Mouse (Mus musculus): ENCODE data around the gene Spc25.

Gene Spc25

GRCm38 (mm10) chr2:69175296-69175695 lies 30.7 kb downstream of the Spc25 start:
- no peak for DNase-seq

- DNase-seq: no peak
Observed at GRCm38 (mm10) chr2:69170395-69171077, 35.5 kb downstream of the Spc25 start.

DNA sequence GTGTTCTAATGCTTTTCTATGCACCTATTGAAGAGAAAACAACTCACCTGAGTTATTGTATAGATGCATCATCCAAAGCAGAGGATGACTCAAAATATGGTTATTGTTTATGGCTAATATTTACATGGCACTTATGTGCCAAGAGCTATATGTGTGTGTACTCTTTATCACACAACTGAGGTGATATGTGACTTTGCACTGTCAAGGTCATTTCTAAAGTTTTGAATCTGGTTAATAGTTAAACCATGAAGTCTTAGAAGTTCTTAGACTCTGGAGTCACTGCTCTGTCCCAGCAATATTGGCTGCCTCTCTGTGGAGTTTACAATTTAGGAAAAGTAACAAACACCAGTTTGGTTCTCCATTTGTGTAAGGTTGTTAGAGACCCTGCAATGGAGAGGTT lies 47.1 kb downstream of the Spc25 start:
- no peak for DNase-seq

DNA sequence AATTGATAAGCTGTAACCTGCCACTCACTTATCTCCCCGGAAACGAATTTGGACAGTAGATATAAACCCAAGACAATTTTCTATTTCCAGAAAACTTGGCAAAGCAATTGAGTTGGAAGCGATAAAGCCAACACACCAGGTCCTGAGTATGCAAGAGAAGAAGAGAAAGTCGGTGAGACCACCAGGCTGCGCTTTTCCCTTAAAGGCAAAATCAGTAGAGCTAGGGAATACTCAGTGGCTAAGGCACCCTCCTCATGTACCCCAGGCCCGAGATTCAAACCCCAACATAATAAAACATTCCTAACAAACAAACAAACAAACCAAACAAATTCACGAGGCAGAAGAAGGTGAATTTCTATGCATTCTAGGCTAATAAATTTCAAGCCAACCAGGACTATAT lies 49.7 kb downstream of the Spc25 start:
- DNase-seq: no peak

GRCm38 (mm10) chr2:69155861-69156260 lies 50.1 kb downstream of the Spc25 start:
- no peak for DNase-seq

DNA sequence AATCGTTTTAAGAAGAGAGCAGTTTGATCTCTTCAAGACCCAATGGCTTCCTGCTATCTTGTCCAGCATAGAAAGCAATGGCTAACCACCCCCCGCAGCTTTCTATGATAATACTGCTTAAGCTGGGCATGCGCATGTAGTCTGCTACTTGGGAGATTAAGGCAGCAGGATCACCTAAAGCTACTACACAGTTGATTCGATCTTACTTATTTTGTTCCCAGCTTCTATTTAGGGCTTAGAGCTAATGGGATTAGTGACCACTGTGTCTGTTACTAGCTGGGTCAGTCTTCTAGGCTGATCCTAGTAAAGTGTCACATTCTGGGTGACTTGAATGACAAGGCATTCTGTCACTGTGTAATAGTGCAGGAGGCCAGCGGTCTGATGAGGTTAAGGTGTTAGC lies 55.2 kb downstream of the Spc25 start:
- DNase-seq: no peak

GRCm38 (mm10) chr2:69149154-69149553 lies 56.8 kb downstream of the Spc25 start:
- DNase-seq: no peak

DNA sequence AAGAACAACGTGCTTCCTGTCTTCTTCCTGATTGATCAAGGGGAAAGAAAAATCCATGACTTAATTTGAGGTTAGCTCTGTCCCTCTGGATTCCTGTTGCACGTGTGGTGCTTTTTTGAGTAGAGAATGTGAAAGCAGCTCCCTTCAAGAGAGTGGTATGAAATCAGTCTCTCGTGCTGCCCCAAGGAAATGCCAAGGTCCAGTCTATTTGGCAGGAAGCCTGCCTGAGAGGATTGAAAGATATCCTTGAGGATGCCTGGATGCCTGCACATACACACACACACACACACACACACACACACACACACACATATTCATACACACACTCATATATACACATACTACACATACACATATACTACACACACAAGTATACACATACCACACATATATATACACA lies 57.3 kb downstream of the Spc25 start:
- no peak for DNase-seq
